Mouse (Mus musculus) erythroblast, embryonic 14.5 days (primary cell): Measurements from ENCODE around the gene 1700017N19Rik.
A peak's percentile ranks its signal among the peaks of the same experiment; 100 is the strongest.
"Not testable (repeated sequence)": the region's sequence is repeated elsewhere in the genome, so short reads cannot be mapped to it uniquely, and the experiment has no call there.

Source experiments
- GATA1 ChIP-seq: IDR thresholded peaks from 2 replicates; pipeline ENCODE4 v1.6.1; 2012; ENCODE audit warnings: low read length, inconsistent platforms, mixed read lengths
- TAL1 ChIP-seq: IDR thresholded peaks from 3 replicates; pipeline ENCODE4 v1.6.1; 2012; ENCODE audit warnings: low read length, inconsistent platforms, mixed read lengths

GRCm38 (mm10) chr10:100560194-100560883, 29.9 kb upstream of the 1700017N19Rik start:
- not testable (repeated sequence) for TF ChIP-seq GATA1
- TF ChIP-seq TAL1: 0 out of 3 replicates have a peak, but pooled peaks have one; percentile 35
